Mouse (Mus musculus): ENCODE results near the gene Zfp961.

- TF ChIP-seq CTCF (IDR thresholded peaks at IDR 0.05; ENCODE audit: borderline replicate concordance, insufficient read depth, low read depth, low read length) (peak; percentile 47; the same call in 1 of the 2 replicates), POLR2A (IDR thresholded peaks at IDR 0.05; ENCODE audit: borderline replicate concordance, insufficient read depth, low read length) (no peak)
These were observed 21.1 kb downstream of the Zfp961 start for GRCm38 (mm10) chr8:71971945-71972344.

Data from cerebellum, adult 2 months (tissue).